Mouse (Mus musculus) spleen, adult 12 weeks (tissue): Measurements from ENCODE around the gene Chst8.

Source experiments
- DNase-seq: peaks from one replicate; pipeline ENCODE4 v3.0.0; 2022; ENCODE audit warnings: low spot score

The Chst8 gene

GRCm38 (mm10) chr7:34799950-34800511, 12.5 kb downstream of the Chst8 start:
- DNase-seq = no peak

- no peak for DNase-seq
These were observed 13.1 kb downstream of the Chst8 start for GRCm38 (mm10) chr7:34799404-34799771.

- no peak for DNase-seq
These were observed 13.8 kb downstream of the Chst8 start for GRCm38 (mm10) chr7:34798441-34799403.

- no peak for DNase-seq
These were observed 14.5 kb downstream of the Chst8 start for GRCm38 (mm10) chr7:34798039-34798438.

GRCm38 (mm10) chr7:34790459-34790858, 22.1 kb downstream of the Chst8 start:
- DNase-seq = no peak

GRCm38 (mm10) chr7:34787171-34787570, 25.3 kb downstream of the Chst8 start:
- no peak for DNase-seq

GRCm38 (mm10) chr7:34785052-34785451, 27.5 kb downstream of the Chst8 start:
- no peak for DNase-seq

GRCm38 (mm10) chr7:34784469-34784868, 28.0 kb downstream of the Chst8 start:
- DNase-seq = no peak

GRCm38 (mm10) chr7:34781988-34782387, 30.5 kb downstream of the Chst8 start:
- no peak for DNase-seq

GRCm38 (mm10) chr7:34781217-34781616, 31.3 kb downstream of the Chst8 start:
- no peak for DNase-seq

- no peak for DNase-seq
These were observed 34.1 kb downstream of the Chst8 start for GRCm38 (mm10) chr7:34778426-34778825.

GRCm38 (mm10) chr7:34775659-34776058, 36.9 kb downstream of the Chst8 start:
- DNase-seq = no peak

GRCm38 (mm10) chr7:34774947-34775346, 37.6 kb downstream of the Chst8 start:
- no peak for DNase-seq

- DNase-seq = no peak
These were observed 38.5 kb downstream of the Chst8 start for GRCm38 (mm10) chr7:34774020-34774419.

GRCm38 (mm10) chr7:34773309-34773708, 39.2 kb downstream of the Chst8 start:
- DNase-seq = no peak

GRCm38 (mm10) chr7:34769531-34769930, 43.0 kb downstream of the Chst8 start:
- DNase-seq = no peak

GRCm38 (mm10) chr7:34764250-34765148, 48.0 kb downstream of the Chst8 start:
- DNase-seq = no peak

- DNase-seq = no peak
These were observed 53.1 kb downstream of the Chst8 start for GRCm38 (mm10) chr7:34759378-34759822.

GRCm38 (mm10) chr7:34758721-34759120, 53.8 kb downstream of the Chst8 start:
- no peak for DNase-seq

GRCm38 (mm10) chr7:34757513-34757912, 55.0 kb downstream of the Chst8 start:
- DNase-seq = no peak

GRCm38 (mm10) chr7:34753140-34753886, 59.2 kb downstream of the Chst8 start:
- DNase-seq = no peak
